Mouse (Mus musculus): ENCODE measurements around the gene Psme2. TPM values are rescaled to one million over a fixed set of nuclear protein-coding genes. Genes with fewer than 3 reads are reported as not detected.

Gene Psme2
- total RNA-seq, 2 experiments from 2014 or later: 139 to 140 TPM

- intact Hi-C loops (cut with DNase I): no loop called here
- DNase-seq: peak; percentile 88 to 91
These were observed 50.7 kb downstream of the Psme2 start, which contains the start of gene Pck2 for GRCm38 (mm10) chr14:55540067-55540786. TSS of gene Pck2 (plus strand) at chr14:55540266.

Other genes with a start within 250 kb of the Psme2 start
- 100 to 1,000 TPM; 132 to 137 TPM for gene Dhrs4, start 112.4 kb downstream of the Psme2 start, total RNA-seq (2021)
- gene Carmil3, start 100.5 kb downstream of the Psme2 start, total RNA-seq (2021): 1 to 10 TPM; 2.8 to 4.6 TPM
- under 1 TPM in 1 of 2 experiments, not detected in 1; 0.12 TPM for gene Cpne6, start 80.7 kb downstream of the Psme2 start, total RNA-seq (2021)
- gene Nrl, start 66.1 kb downstream of the Psme2 start, total RNA-seq (2021): not detected
- gene Pck2, start 50.8 kb downstream of the Psme2 start, total RNA-seq (2021): 10 to 100 TPM; 23.3 to 24.1 TPM
- 10 to 100 TPM; 86.3 to 87.5 TPM for gene Dcaf11, start 31.1 kb downstream of the Psme2 start, total RNA-seq (2021)
- gene A730061H03Rik, start 30.7 kb downstream of the Psme2 start, total RNA-seq (2021): under 1 TPM; 0.64 to 0.65 TPM
- 100 to 1,000 TPM; 192 to 201 TPM for gene Fitm1, start 15.5 kb downstream of the Psme2 start, total RNA-seq (2021)
- 100 to 1,000 TPM; 247 to 272 TPM for gene Psme1, start 13.0 kb downstream of the Psme2 start, total RNA-seq (2021)
- gene Emc9, start 5.8 kb downstream of the Psme2 start, total RNA-seq (2021): 10 to 100 TPM; 42.6 to 43.4 TPM
- gene Rnf31, start 595 bp upstream of the Psme2 start, total RNA-seq (2021): 10 to 100 TPM; 21.7 to 28.3 TPM
- 10 to 100 TPM in 1 of 2 experiments, 1 to 10 TPM in 1; 9.2 to 11.3 TPM for gene Irf9, start 12.5 kb upstream of the Psme2 start, total RNA-seq (2021)
- under 1 TPM; 0.53 to 0.67 TPM for gene Rec8, start 26.9 kb upstream of the Psme2 start, total RNA-seq (2021)
- 10 to 100 TPM; 54.7 to 55.0 TPM for gene Ipo4, start 44.8 kb upstream of the Psme2 start, total RNA-seq (2021)
- 1 to 10 TPM; 1.1 to 2.1 TPM for gene Gm49378, start 46.8 kb upstream of the Psme2 start, total RNA-seq (2021)
- gene Tm9sf1, start 52.7 kb upstream of the Psme2 start, total RNA-seq (2021): 10 to 100 TPM; 56.3 to 61.2 TPM
- under 1 TPM; 0.64 to 0.81 TPM for gene Tssk4, start 59.1 kb upstream of the Psme2 start, total RNA-seq (2021)
- gene Mdp1, start 69.4 kb upstream of the Psme2 start, total RNA-seq (2021): 10 to 100 TPM; 55.6 to 72.2 TPM
- gene Gmpr2, start 80.8 kb upstream of the Psme2 start, total RNA-seq (2021): 10 to 100 TPM; 16.4 to 18.5 TPM
- 100 to 1,000 TPM; 291 to 295 TPM for gene Nedd8, start 81.0 kb upstream of the Psme2 start, total RNA-seq (2021)
- 10 to 100 TPM; 14.2 to 16.5 TPM for gene Tinf2, start 90.7 kb upstream of the Psme2 start, total RNA-seq (2021)
- under 1 TPM; 0.24 to 0.25 TPM for gene Tgm1, start 122.8 kb upstream of the Psme2 start, total RNA-seq (2021)
- gene Rabggta, start 131.2 kb upstream of the Psme2 start, total RNA-seq (2021): 10 to 100 TPM; 13.7 to 14.4 TPM
- 10 to 100 TPM; 54.5 to 56.6 TPM for gene Dhrs1, start 154.6 kb upstream of the Psme2 start, total RNA-seq (2021)
- 10 to 100 TPM; 14.5 to 18.7 TPM for gene Nop9, start 154.6 kb upstream of the Psme2 start, total RNA-seq (2021)
- gene Cideb, start 167.3 kb upstream of the Psme2 start, total RNA-seq (2021): 1 to 10 TPM; 1.1 to 1.2 TPM
- under 1 TPM in 1 of 2 experiments, not detected in 1; 0.10 TPM for gene Ltb4r2, start 170.3 kb upstream of the Psme2 start, total RNA-seq (2021)
- under 1 TPM; 0.67 to 0.74 TPM for gene Ltb4r1, start 174.8 kb upstream of the Psme2 start, total RNA-seq (2021)
- 10 to 100 TPM; 21.1 to 21.9 TPM for gene Adcy4, start 193.0 kb upstream of the Psme2 start, total RNA-seq (2021)
- 1 to 10 TPM; 6.6 to 9.7 TPM for gene Ripk3, start 197.8 kb upstream of the Psme2 start, total RNA-seq (2021)
- gene Nfatc4, start 232.0 kb upstream of the Psme2 start, total RNA-seq (2021): 10 to 100 TPM; 11.1 to 12.1 TPM